Mouse (Mus musculus) hindbrain, embryonic 15.5 days (tissue): ENCODE results near the gene Fyb2. TPM values are rescaled to one million over a fixed set of nuclear protein-coding genes. Genes with fewer than 3 reads are reported as not detected.

ENCODE experiments used
- ATAC-seq: fragments of 200-750 bp; cut with Nextera tagmentation; 2 replicates; pipeline ENCODE4 v1.8.0; 2017; ENCODE audit warnings: low read depth, moderate number of reproducible peaks, moderate TSS enrichment; ENCODE audit not compliant: low FRiP score
- H3K27ac ChIP-seq: fragments of 300-500 bp; sonication (generic); replicated peaks from 2 replicates; pipeline ENCODE4 v1.5.1; 2015; ENCODE audit warnings: mild to moderate bottlenecking, inconsistent platforms
- H3K27me3 ChIP-seq: fragments of 300-500 bp; sonication (generic); 2 replicates; pipeline ENCODE4 v1.6.1; 2015; ENCODE audit warnings: control low read depth, inconsistent platforms
- H3K36me3 ChIP-seq: fragments of 300-500 bp; sonication (generic); 2 replicates; pipeline ENCODE4 v1.6.1; 2015; ENCODE audit warnings: control low read depth, inconsistent platforms
- H3K4me1 ChIP-seq: fragments of 300-500 bp; sonication (generic); replicated peaks from 2 replicates; pipeline ENCODE4 v1.6.1; 2015; ENCODE audit warnings: control low read depth, inconsistent platforms
- H3K4me2 ChIP-seq: fragments of 300-500 bp; sonication (generic); 2 replicates; pipeline ENCODE4 v1.6.1; 2015; ENCODE audit warnings: moderate library complexity, mild to moderate bottlenecking, inconsistent platforms
- H3K4me3 ChIP-seq: fragments of 300-500 bp; sonication (generic); 2 replicates; pipeline ENCODE4 v1.5.1; 2015; ENCODE audit warnings: mild to moderate bottlenecking, inconsistent platforms
- H3K9ac ChIP-seq: fragments of 300-500 bp; sonication (generic); 2 replicates; pipeline ENCODE4 v1.6.1; 2015; ENCODE audit warnings: inconsistent platforms
- H3K9me3 ChIP-seq: fragments of 300-500 bp; sonication (generic); 2 replicates; pipeline ENCODE4 v1.6.1; 2016; ENCODE audit warnings: control low read depth, inconsistent platforms
- WGBS: fragments of 180-500 bp; shearing (Covaris S2); methylation state at CpG from one replicate; pipeline ENCODE4 v1.1.7; 2015; 5-methylcytosine and 5-hydroxymethylcytosine counted together
- polyA plus RNA-seq: library from polyadenylated mRNA; unstranded; fragments of >200 nt; fragmentation: Nextera tagmentation; extraction: Ambion mirVana; gene quantifications from 2 replicates; pipeline ENCODE4 v1.2.1, GENCODE M21; 2015

Fyb2 gene
- polyA plus RNA-seq, 1 experiment from 2014 or later = 0.17 TPM

DNA sequence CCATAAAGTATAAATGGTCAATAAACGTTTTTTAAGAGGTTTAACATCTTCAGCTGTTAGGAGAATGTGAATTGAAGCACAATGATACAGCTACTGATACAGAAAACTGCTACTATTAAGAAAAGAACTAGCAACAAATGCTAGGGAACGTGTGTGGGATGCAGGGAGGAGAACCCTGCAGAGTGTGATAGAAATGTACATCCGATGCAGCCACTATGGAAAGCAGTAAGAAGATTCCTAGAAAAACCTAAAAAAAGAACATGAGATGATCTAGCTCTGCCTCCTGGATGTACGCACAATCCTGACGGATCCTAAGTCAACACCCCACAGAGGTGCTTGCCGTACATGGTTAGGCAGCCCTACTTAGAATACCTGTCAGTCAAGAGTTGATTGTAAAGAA lies 114.0 kb downstream of the Fyb2 start:
- Histone ChIP-seq H3K9me3 (no peaks in the 10 kb centered on the region), H3K4me3 (no peak overlapping the region), H3K4me1 (no peaks in the 10 kb centered on the region), H3K36me3 (no peaks in the 10 kb centered on the region), H3K27me3 (no peaks in the 10 kb centered on the region), H3K4me2 (no peak overlapping the region), H3K9ac (no peak overlapping the region), H3K27ac (no peak overlapping the region)
- 80% methylated on average over 6 of the region's 6 CpGs for WGBS
- no peak for ATAC-seq

DNA sequence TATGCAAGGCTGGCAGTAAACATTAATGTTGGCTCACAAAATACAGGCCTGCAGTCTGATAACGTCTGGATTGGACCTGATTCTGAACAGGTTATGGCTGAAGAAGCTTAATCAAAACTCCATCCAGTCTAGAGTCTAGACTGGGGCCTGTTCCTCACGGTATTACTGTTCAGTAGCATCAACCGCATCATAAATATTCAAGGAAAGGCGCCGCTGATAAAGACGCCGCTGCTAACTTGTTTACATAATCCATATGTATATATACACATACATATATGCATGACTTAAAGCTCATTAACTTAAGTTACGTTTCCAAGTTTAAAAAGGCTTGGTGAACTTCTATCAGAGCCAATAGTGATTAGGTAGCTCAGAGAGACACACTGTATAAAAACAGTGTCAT lies 117.8 kb downstream of the Fyb2 start:
- ATAC-seq = no peak
- Histone ChIP-seq H3K36me3 (0 out of 2 replicates have a peak, but pooled peaks cover 4% of the 10 kb centered on the region), H3K27me3 (no peaks in the 10 kb centered on the region), H3K9me3 (no peaks in the 10 kb centered on the region), H3K4me1 (no peaks in the 10 kb centered on the region), H3K4me3 (no peak overlapping the region), H3K9ac (no peak overlapping the region), H3K27ac (no peak overlapping the region), H3K4me2 (no peak overlapping the region)
- 71% methylated on average over 8 of the region's 8 CpGs for WGBS

DNA sequence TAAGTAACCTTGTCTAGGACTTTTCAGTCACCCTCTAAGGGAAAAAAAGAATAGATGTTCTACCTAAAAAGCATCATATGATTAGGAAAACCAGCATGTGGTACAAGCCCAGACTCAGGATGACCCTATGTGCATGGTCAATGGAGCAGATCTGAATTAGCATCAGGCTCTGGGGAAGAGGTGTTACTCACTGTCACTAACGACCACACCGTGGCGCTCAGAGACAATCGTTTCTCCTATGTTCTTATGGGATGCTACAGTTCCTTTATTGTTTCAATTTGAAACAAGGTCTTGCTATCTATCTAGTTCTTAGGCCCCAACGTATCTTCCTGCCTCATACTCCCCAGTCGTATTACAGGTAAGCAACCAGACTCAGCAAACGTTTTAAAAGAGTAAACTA lies 119.9 kb downstream of the Fyb2 start:
- no peak overlapping the region for H3K4me2 ChIP-seq
- H3K9ac ChIP-seq = no peak overlapping the region
- no peak overlapping the region for H3K4me3 ChIP-seq
- ATAC-seq = no peak
- H3K4me1 ChIP-seq = no peaks in the 10 kb centered on the region
- no peak overlapping the region for H3K27ac ChIP-seq
- H3K36me3 ChIP-seq = 0 out of 2 replicates have a peak, but pooled peaks cover 5% of the 10 kb centered on the region
- no peaks in the 10 kb centered on the region for H3K9me3 ChIP-seq
- no peaks in the 10 kb centered on the region for H3K27me3 ChIP-seq
- 39% methylated on average over 7 of the region's 7 CpGs for WGBS

DNA sequence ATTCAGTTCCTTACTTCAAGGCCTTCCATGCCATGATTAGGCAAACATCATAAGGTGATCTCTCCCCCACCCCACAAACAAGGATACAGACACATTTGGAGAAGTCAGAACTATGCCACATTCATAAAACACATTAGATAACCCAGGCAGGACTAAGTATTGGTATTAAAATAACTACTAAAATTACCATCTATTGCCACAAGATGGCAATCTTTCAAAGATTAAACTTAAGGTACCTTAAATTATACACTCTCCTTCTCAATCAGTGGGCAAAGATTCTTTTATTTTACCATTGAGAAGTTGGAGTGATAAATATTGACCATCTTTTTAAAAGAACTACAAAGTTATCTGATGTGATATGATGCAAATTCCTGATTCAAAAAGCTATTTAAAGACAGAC lies 121.0 kb downstream of the Fyb2 start:
- no peak for ATAC-seq

GRCm38 (mm10) chr4:105050041-105050440 lies 136.8 kb downstream of the Fyb2 start:
- Histone ChIP-seq H3K9ac (no peak overlapping the region), H3K27ac (no peak overlapping the region), H3K4me3 (no peak overlapping the region), H3K4me1 (no peaks in the 10 kb centered on the region), H3K36me3 (peaks cover 13% of the 10 kb centered on the region; the same call in 1 of the 2 replicates), H3K27me3 (no peaks in the 10 kb centered on the region), H3K4me2 (no peak overlapping the region), H3K9me3 (no peaks in the 10 kb centered on the region)
- WGBS = 84% methylated on average over 1 of the region's 1 CpGs
- ATAC-seq = no peak

More for the DNA sequence above, 121.0 kb downstream of the Fyb2 start:
- Histone ChIP-seq H3K9ac (no peak overlapping the region), H3K4me3 (no peak overlapping the region), H3K27me3 (no peaks in the 10 kb centered on the region), H3K27ac (no peak overlapping the region), H3K4me2 (no peak overlapping the region), H3K9me3 (no peaks in the 10 kb centered on the region), H3K36me3 (peaks cover 5% of the 10 kb centered on the region; the same call in 1 of the 2 replicates), H3K4me1 (no peaks in the 10 kb centered on the region)

GRCm38 (mm10) chr4:105051291-105051690 lies 138.0 kb downstream of the Fyb2 start:
- Histone ChIP-seq H3K36me3 (0 out of 2 replicates have a peak, but pooled peaks cover 10% of the 10 kb centered on the region), H3K9me3 (no peaks in the 10 kb centered on the region), H3K9ac (no peak overlapping the region), H3K4me1 (no peaks in the 10 kb centered on the region), H3K27ac (no peak overlapping the region), H3K4me3 (no peak overlapping the region), H3K27me3 (no peaks in the 10 kb centered on the region), H3K4me2 (no peak overlapping the region)
- no peak for ATAC-seq
- WGBS = 91% methylated on average over 5 of the region's 5 CpGs

Other genes starting within 250 kb of the Fyb2 start
- 0.09 TPM in 1 of 2 replicates, not detected in the other for gene C8b, start 147.1 kb upstream of the Fyb2 start, polyA plus RNA-seq
- not detected in 2 replicates for gene Gm17662, start 56.1 kb upstream of the Fyb2 start, polyA plus RNA-seq
- gene C8a, start 37.1 kb upstream of the Fyb2 start, polyA plus RNA-seq = not detected in 2 replicates
- 13.4 and 14.0 TPM in 2 replicates for gene Prkaa2, start 196.4 kb downstream of the Fyb2 start, polyA plus RNA-seq
- 92.4 and 95.1 TPM in 2 replicates for gene Plpp3, start 243.9 kb downstream of the Fyb2 start, polyA plus RNA-seq